Mouse (Mus musculus): ENCODE data around the gene Creb5. TPM values are rescaled to one million over a fixed set of nuclear protein-coding genes. Genes with fewer than 3 reads are reported as not detected.

The Creb5 gene
- total and polyA plus RNA-seq, 2 experiments from 2014 or later, result 1.6 to 3.2 TPM

GRCm38 (mm10) chr6:53271636-53272035 is 15.4 kb upstream of the Creb5 start:
- peaks cover 4% of the 10 kb centered on the region; the same call in 1 of the 2 replicates for H3K4me1 ChIP-seq (ENCODE audit: insufficient read depth, low read length)
- H3K4me2 ChIP-seq (ENCODE audit: low read depth, low read length, poor library complexity, severe bottlenecking), result no peak overlapping the region
- H3K36me3 ChIP-seq (ENCODE audit: insufficient read depth, low read length), result no peaks in the 10 kb centered on the region
- no peak overlapping the region for H3K9ac ChIP-seq (replicated peaks; ENCODE audit: low read length, poor library complexity, severe bottlenecking)
- no peak for TF ChIP-seq CTCF (IDR thresholded peaks at IDR 0.05)
- no peaks in the 10 kb centered on the region for H3K9me3 ChIP-seq (ENCODE audit: low read length)
- H3K27ac ChIP-seq (ENCODE audit: low read depth, low read length), result no peak overlapping the region
- H3K4me3 ChIP-seq (ENCODE audit: low read depth, low read length), result no peak overlapping the region
- WGBS, result 59% methylated on average over 4 of the region's 4 CpGs
- H3K27me3 ChIP-seq (ENCODE audit: insufficient read depth, low read length), result no peaks in the 10 kb centered on the region
- no peak for ATAC-seq (ENCODE audit: low FRiP score)
- DNase-seq (ENCODE audit: low spot score), result no peak

GRCm38 (mm10) chr6:53286389-53287037 is 557 bp upstream of the Creb5 start:
- H3K36me3 ChIP-seq (ENCODE audit: insufficient read depth, low read length), result no peaks in the 10 kb centered on the region
- DNase-seq (ENCODE audit: low spot score) (peak; percentile 19), ATAC-seq (ENCODE audit: low FRiP score) (0 out of 2 replicates have a peak, but pooled peaks have one; percentile 41)
- no peaks in the 10 kb centered on the region for H3K4me1 ChIP-seq (ENCODE audit: insufficient read depth, low read length)
- WGBS, result 8% methylated on average over 20 of the region's 20 CpGs
- no peak overlapping the region for H3K27ac ChIP-seq (ENCODE audit: low read depth, low read length)
- no peak for TF ChIP-seq CTCF (IDR thresholded peaks at IDR 0.05)
- no peak overlapping the region for H3K9ac ChIP-seq (replicated peaks; ENCODE audit: low read length, poor library complexity, severe bottlenecking)
- H3K27me3 ChIP-seq (ENCODE audit: insufficient read depth, low read length), result peaks cover 69% of the 10 kb centered on the region
- no peaks in the 10 kb centered on the region for H3K9me3 ChIP-seq (ENCODE audit: low read length)
- peak overlapping the region; percentile 37 for H3K4me3 ChIP-seq (ENCODE audit: low read depth, low read length)
- H3K4me2 ChIP-seq (ENCODE audit: low read depth, low read length, poor library complexity, severe bottlenecking), result peak overlapping the region; percentile 96

- Histone ChIP-seq H3K4me2 (ENCODE audit: low read depth, low read length, poor library complexity, severe bottlenecking) (peak overlapping the region; percentile 96), H3K4me1 (ENCODE audit: insufficient read depth, low read length) (no peaks in the 10 kb centered on the region), H3K4me3 (ENCODE audit: low read depth, low read length) (peak overlapping the region; percentile 37), H3K27ac (ENCODE audit: low read depth, low read length) (no peak overlapping the region), H3K9me3 (ENCODE audit: low read length) (no peaks in the 10 kb centered on the region), H3K36me3 (ENCODE audit: insufficient read depth, low read length) (no peaks in the 10 kb centered on the region), H3K27me3 (ENCODE audit: insufficient read depth, low read length) (peaks cover 72% of the 10 kb centered on the region), H3K9ac (replicated peaks; ENCODE audit: low read length, poor library complexity, severe bottlenecking) (peak overlapping the region; percentile 34)
- DNase-seq (ENCODE audit: low spot score), result peak; percentile 45
- 0% methylated on average over 60 of the region's 63 CpGs for WGBS
- peak; percentile 70; the same call in 1 of the 2 replicates for ATAC-seq (ENCODE audit: low FRiP score)
- no peak for TF ChIP-seq CTCF (IDR thresholded peaks at IDR 0.05)
Observed at GRCm38 (mm10) chr6:53287562-53288381, 702 bp downstream of the Creb5 start.

GRCm38 (mm10) chr6:53288584-53289558 is 1.8 kb downstream of the Creb5 start:
- WGBS, result 4% methylated on average over 23 of the region's 24 CpGs
- Histone ChIP-seq H3K9me3 (ENCODE audit: low read length) (no peaks in the 10 kb centered on the region), H3K4me2 (ENCODE audit: low read depth, low read length, poor library complexity, severe bottlenecking) (peak overlapping the region; percentile 96)

GRCm38 (mm10) chr6:53289659-53290058 is 2.6 kb downstream of the Creb5 start:
- ATAC-seq (ENCODE audit: low FRiP score), result no peak
- H3K4me2 ChIP-seq (ENCODE audit: low read depth, low read length, poor library complexity, severe bottlenecking), result no peak overlapping the region

More at GRCm38 (mm10) chr6:53288584-53289558, 1.8 kb downstream of the Creb5 start:
- TF ChIP-seq CTCF (IDR thresholded peaks at IDR 0.05), result no peak
- peak overlapping the region; percentile 37 for H3K4me3 ChIP-seq (ENCODE audit: low read depth, low read length)
- ATAC-seq (ENCODE audit: low FRiP score) (no peak), DNase-seq (ENCODE audit: low spot score) (no peak)
- H3K27ac ChIP-seq (ENCODE audit: low read depth, low read length), result no peak overlapping the region
- H3K36me3 ChIP-seq (ENCODE audit: insufficient read depth, low read length), result no peaks in the 10 kb centered on the region
- no peaks in the 10 kb centered on the region for H3K4me1 ChIP-seq (ENCODE audit: insufficient read depth, low read length)
- H3K9ac ChIP-seq (replicated peaks; ENCODE audit: low read length, poor library complexity, severe bottlenecking), result no peak overlapping the region
- peaks cover 68% of the 10 kb centered on the region for H3K27me3 ChIP-seq (ENCODE audit: insufficient read depth, low read length)

More at GRCm38 (mm10) chr6:53289659-53290058, 2.6 kb downstream of the Creb5 start:
- H3K4me3 ChIP-seq (ENCODE audit: low read depth, low read length), result no peak overlapping the region
- H3K27me3 ChIP-seq (ENCODE audit: insufficient read depth, low read length), result peaks cover 60% of the 10 kb centered on the region
- no peak overlapping the region for H3K9ac ChIP-seq (replicated peaks; ENCODE audit: low read length, poor library complexity, severe bottlenecking)
- no peak overlapping the region for H3K27ac ChIP-seq (ENCODE audit: low read depth, low read length)
- WGBS, result 24% methylated on average over 5 of the region's 5 CpGs
- H3K4me1 ChIP-seq (ENCODE audit: insufficient read depth, low read length), result no peaks in the 10 kb centered on the region
- no peaks in the 10 kb centered on the region for H3K36me3 ChIP-seq (ENCODE audit: insufficient read depth, low read length)
- DNase-seq (ENCODE audit: low spot score), result no peak
- TF ChIP-seq CTCF (IDR thresholded peaks at IDR 0.05), result no peak
- H3K9me3 ChIP-seq (ENCODE audit: low read length), result no peaks in the 10 kb centered on the region
